Mouse (Mus musculus) embryonic facial prominence, embryonic 12.5 days (tissue): Measurements from ENCODE around the gene Ecm2. TPM values are rescaled to one million over a fixed set of nuclear protein-coding genes. Genes with fewer than 3 reads are reported as not detected.

Experiments used
- ATAC-seq: fragments of 200-750 bp; cut with Nextera tagmentation; 2 replicates; pipeline ENCODE4 v1.8.0; 2017; ENCODE audit not compliant: insufficient number of reproducible peaks, insufficient read depth, low FRiP score, low TSS enrichment
- H3K27ac ChIP-seq: fragments of 300-500 bp; sonication (generic); 2 replicates; pipeline ENCODE4 v1.5.1; 2016; ENCODE audit warnings: mild to moderate bottlenecking
- H3K27me3 ChIP-seq: fragments of 300-500 bp; sonication (generic); 2 replicates; pipeline ENCODE4 v1.6.1; 2016; ENCODE audit warnings: mild to moderate bottlenecking, moderate library complexity
- H3K36me3 ChIP-seq: fragments of 300-500 bp; sonication (generic); 2 replicates; pipeline ENCODE4 v1.6.1; 2016; ENCODE audit warnings: mild to moderate bottlenecking
- H3K4me1 ChIP-seq: fragments of 300-500 bp; sonication (generic); 2 replicates; pipeline ENCODE4 v1.6.1; 2016
- H3K4me2 ChIP-seq: fragments of 300-500 bp; sonication (generic); replicated peaks from 2 replicates; pipeline ENCODE4 v1.6.1; 2016; ENCODE audit warnings: mild to moderate bottlenecking, moderate library complexity
- H3K4me3 ChIP-seq: fragments of 300-500 bp; sonication (generic); 2 replicates; pipeline ENCODE4 v1.5.1; 2016; ENCODE audit warnings: mild to moderate bottlenecking
- H3K9ac ChIP-seq: fragments of 300-500 bp; sonication (generic); 2 replicates; pipeline ENCODE4 v1.6.1; 2016; ENCODE audit warnings: mild to moderate bottlenecking, moderate library complexity
- H3K9me3 ChIP-seq: fragments of 300-500 bp; sonication (generic); 2 replicates; pipeline ENCODE4 v1.6.1; 2016; ENCODE audit warnings: mild to moderate bottlenecking, moderate library complexity
- WGBS: fragments of 180-500 bp; shearing (Covaris S2); methylation state at CpG from one replicate; pipeline ENCODE4 v1.1.7; 2016; 5-methylcytosine and 5-hydroxymethylcytosine counted together
- polyA plus RNA-seq: library from polyadenylated mRNA; unstranded; fragments of >200 nt; fragmentation: Nextera tagmentation; extraction: Ambion mirVana; gene quantifications from 2 replicates; pipeline ENCODE4 v1.2.1, GENCODE M21; 2016

Ecm2 gene
- polyA plus RNA-seq, 1 experiment from 2014 or later = 0.64 TPM

- Histone ChIP-seq H3K4me2 (no peak overlapping the region), H3K4me3 (no peak overlapping the region), H3K36me3 (no peaks in the 10 kb centered on the region), H3K27me3 (no peaks in the 10 kb centered on the region), H3K9ac (no peak overlapping the region), H3K4me1 (no peaks in the 10 kb centered on the region), H3K9me3 (no peaks in the 10 kb centered on the region), H3K27ac (no peak overlapping the region)
- no peak for ATAC-seq
- WGBS = 42% methylated on average over 2 of the region's 2 CpGs
Observed at GRCm38 (mm10) chr13:49518761-49519160, 14.2 kb downstream of the Ecm2 start.

- H3K27me3 ChIP-seq = no peaks in the 10 kb centered on the region
- no peak overlapping the region for H3K4me3 ChIP-seq
- no peaks in the 10 kb centered on the region for H3K9me3 ChIP-seq
- no peaks in the 10 kb centered on the region for H3K4me1 ChIP-seq
- WGBS = 57% methylated on average over 2 of the region's 2 CpGs
- no peaks in the 10 kb centered on the region for H3K36me3 ChIP-seq
- H3K27ac ChIP-seq = no peak overlapping the region
- ATAC-seq = no peak
- no peak overlapping the region for H3K9ac ChIP-seq
- H3K4me2 ChIP-seq = no peak overlapping the region
Observed at GRCm38 (mm10) chr13:49526235-49526634, 21.6 kb downstream of the Ecm2 start.

- 94% methylated on average over 4 of the region's 4 CpGs for WGBS
- H3K9ac ChIP-seq = no peak overlapping the region
- no peak overlapping the region for H3K27ac ChIP-seq
- no peaks in the 10 kb centered on the region for H3K27me3 ChIP-seq
- H3K36me3 ChIP-seq = no peaks in the 10 kb centered on the region
- no peaks in the 10 kb centered on the region for H3K9me3 ChIP-seq
- H3K4me3 ChIP-seq = no peak overlapping the region
- ATAC-seq = no peak
- H3K4me2 ChIP-seq = no peak overlapping the region
- no peaks in the 10 kb centered on the region for H3K4me1 ChIP-seq
Observed at GRCm38 (mm10) chr13:49530636-49531035, 26.0 kb downstream of the Ecm2 start.

GRCm38 (mm10) chr13:49536946-49537345, 32.3 kb downstream of the Ecm2 start:
- Histone ChIP-seq H3K36me3 (no peaks in the 10 kb centered on the region), H3K4me1 (no peaks in the 10 kb centered on the region), H3K9ac (no peak overlapping the region), H3K4me3 (no peak overlapping the region), H3K4me2 (no peak overlapping the region), H3K27ac (no peak overlapping the region), H3K9me3 (no peaks in the 10 kb centered on the region), H3K27me3 (no peaks in the 10 kb centered on the region)
- ATAC-seq = no peak
- 92% methylated on average over 1 of the region's 1 CpGs for WGBS

GRCm38 (mm10) chr13:49538693-49539092, 34.1 kb downstream of the Ecm2 start:
- WGBS = 63% methylated on average over 1 of the region's 1 CpGs
- no peak overlapping the region for H3K4me2 ChIP-seq
- H3K36me3 ChIP-seq = no peaks in the 10 kb centered on the region
- H3K9me3 ChIP-seq = no peaks in the 10 kb centered on the region
- no peaks in the 10 kb centered on the region for H3K4me1 ChIP-seq
- no peak for ATAC-seq
- H3K27me3 ChIP-seq = no peaks in the 10 kb centered on the region
- H3K9ac ChIP-seq = no peak overlapping the region
- H3K27ac ChIP-seq = 0 out of 2 replicates have a peak overlapping the region, but pooled peaks have one; percentile 11
- no peak overlapping the region for H3K4me3 ChIP-seq

- Histone ChIP-seq H3K4me3 (no peak within 1 kb of the TSS), H3K9ac (no peak within 1 kb of the TSS), H3K4me2 (no peak within 1 kb of the TSS), H3K4me1 (0 out of 2 replicates have a peak, but pooled peaks cover 4% of the 10 kb centered on the region), H3K27ac (peak within 1 kb of the TSS; percentile 77), H3K27me3 (no peaks in the 10 kb centered on the region), H3K36me3 (no peaks in the 10 kb centered on the region), H3K9me3 (no peaks in the 10 kb centered on the region)
- no peak for ATAC-seq
- WGBS = 44% methylated on average over 3 of the region's 3 CpGs
Observed at GRCm38 (mm10) chr13:49544279-49544678, 39.7 kb downstream of the Ecm2 start, which contains the start of gene Aspn. Gene Aspn, plus strand, starts transcription at chr13:49544443.

- H3K4me2 ChIP-seq = 0 out of 2 replicates have a peak overlapping the region, but pooled peaks have one; percentile 5
- no peaks in the 10 kb centered on the region for H3K9me3 ChIP-seq
- no peak overlapping the region for H3K9ac ChIP-seq
- no peaks in the 10 kb centered on the region for H3K36me3 ChIP-seq
- 24% methylated on average over 3 of the region's 3 CpGs for WGBS
- 0 out of 2 replicates have a peak, but pooled peaks cover 4% of the 10 kb centered on the region for H3K4me1 ChIP-seq
- 0 out of 2 replicates have a peak, but pooled peaks have one; percentile 41 for ATAC-seq
- no peaks in the 10 kb centered on the region for H3K27me3 ChIP-seq
- no peak overlapping the region for H3K4me3 ChIP-seq
- peak overlapping the region; percentile 77 for H3K27ac ChIP-seq
Observed at GRCm38 (mm10) chr13:49545646-49546045, 41.0 kb downstream of the Ecm2 start.

- 67% methylated on average over 1 of the region's 1 CpGs for WGBS
- Histone ChIP-seq H3K27ac (peak overlapping the region; percentile 77; the same call in 1 of the 2 replicates), H3K4me3 (no peak overlapping the region), H3K9me3 (no peaks in the 10 kb centered on the region), H3K4me2 (no peak overlapping the region; the same call in 1 of the 2 replicates), H3K4me1 (0 out of 2 replicates have a peak, but pooled peaks cover 4% of the 10 kb centered on the region), H3K9ac (no peak overlapping the region), H3K36me3 (no peaks in the 10 kb centered on the region), H3K27me3 (no peaks in the 10 kb centered on the region)
- no peak for ATAC-seq
Observed at GRCm38 (mm10) chr13:49546517-49546916, 41.9 kb downstream of the Ecm2 start.

- H3K36me3 ChIP-seq = no peaks in the 10 kb centered on the region
- H3K9ac ChIP-seq = no peak overlapping the region
- H3K27me3 ChIP-seq = no peaks in the 10 kb centered on the region
- no peak overlapping the region for H3K4me2 ChIP-seq
- 74% methylated on average over 1 of the region's 1 CpGs for WGBS
- ATAC-seq = no peak
- H3K9me3 ChIP-seq = no peaks in the 10 kb centered on the region
- H3K4me1 ChIP-seq = 0 out of 2 replicates have a peak, but pooled peaks cover 4% of the 10 kb centered on the region
- H3K4me3 ChIP-seq = no peak overlapping the region
- H3K27ac ChIP-seq = no peak overlapping the region
Observed at GRCm38 (mm10) chr13:49547563-49548150, 43.0 kb downstream of the Ecm2 start.

GRCm38 (mm10) chr13:49549616-49550015, 45.0 kb downstream of the Ecm2 start:
- H3K4me2 ChIP-seq = no peak overlapping the region
- H3K27ac ChIP-seq = no peak overlapping the region
- no peaks in the 10 kb centered on the region for H3K27me3 ChIP-seq
- WGBS = 92% methylated on average over 3 of the region's 3 CpGs
- H3K9ac ChIP-seq = no peak overlapping the region
- no peak overlapping the region for H3K4me3 ChIP-seq
- H3K4me1 ChIP-seq = 0 out of 2 replicates have a peak, but pooled peaks cover 4% of the 10 kb centered on the region
- H3K36me3 ChIP-seq = no peaks in the 10 kb centered on the region
- ATAC-seq = no peak
- H3K9me3 ChIP-seq = no peaks in the 10 kb centered on the region

- H3K27me3 ChIP-seq = no peaks in the 10 kb centered on the region
- no peak overlapping the region for H3K4me3 ChIP-seq
- no peak overlapping the region for H3K9ac ChIP-seq
- no peak for ATAC-seq
- no peaks in the 10 kb centered on the region for H3K4me1 ChIP-seq
- no peaks in the 10 kb centered on the region for H3K9me3 ChIP-seq
- 71% methylated on average over 5 of the region's 5 CpGs for WGBS
- H3K4me2 ChIP-seq = no peak overlapping the region
- no peaks in the 10 kb centered on the region for H3K36me3 ChIP-seq
- H3K27ac ChIP-seq = no peak overlapping the region
Observed at GRCm38 (mm10) chr13:49554519-49554918, 49.9 kb downstream of the Ecm2 start.

- Histone ChIP-seq H3K4me3 (no peak overlapping the region), H3K36me3 (no peaks in the 10 kb centered on the region), H3K9ac (no peak overlapping the region), H3K27ac (no peak overlapping the region), H3K4me1 (no peaks in the 10 kb centered on the region), H3K4me2 (no peak overlapping the region), H3K9me3 (no peaks in the 10 kb centered on the region), H3K27me3 (no peaks in the 10 kb centered on the region)
- WGBS = 84% methylated on average over 1 of the region's 1 CpGs
- no peak for ATAC-seq
Observed at GRCm38 (mm10) chr13:49556203-49556602, 51.6 kb downstream of the Ecm2 start.
